ENCODE assay signal across 7 mouse cellular contexts in genomic region chr13:95777237-95777636, GRCm38 (mm10).
DNase-seq lines count a peak whose midpoint lies in the region; ATAC-seq and TF ChIP-seq lines count a peak whose summit lies in the region.

No protein-coding gene starts in this region.

- TF ChIP-seq CTCF in kidney, adult 2 months (conservative IDR thresholded peaks at IDR 0.05; ENCODE audit: insufficient read depth, insufficient read length, low read depth, low read length) = peak; percentile 86

- H3K4me3 ChIP-seq in kidney, adult 2 months (ENCODE audit: insufficient read depth, low read depth, low read length) = no peak overlapping the region

- peak; percentile 28 for DNase-seq in urinary bladder, adult 2 months (ENCODE audit: low spot score)
- DNase-seq in urinary bladder, postnatal 10 days (ENCODE audit: low spot score) = no peak
- DNase-seq in adrenal gland, postnatal 25 days = peak; percentile 71
- peak; percentile 87 for DNase-seq in kidney, adult 2 months
- DNase-seq in lung, adult 18-20 months = peak; percentile 58 to 67
- DNase-seq in right cerebral cortex, postnatal 25 days = peak; percentile 33

- WGBS in kidney, adult 2 months = 17% methylated on average over 2 of the region's 2 CpGs

- 0 out of 2 replicates have a peak, but pooled peaks have one; percentile 13 for ATAC-seq in erythroblast, adult 5-6 weeks (replicated peaks; ENCODE audit: low FRiP score, poor library complexity, severe bottlenecking)

- H3K4me1 ChIP-seq in kidney, adult 2 months (ENCODE audit: control insufficient read depth, insufficient read depth, low read length) = peaks cover 14% of the 10 kb centered on the region; the same call in 1 of the 2 replicates

- H3K27me3 ChIP-seq in kidney, adult 2 months (replicated peaks; ENCODE audit: control insufficient read depth, insufficient read depth, low read length) = no peaks in the 10 kb centered on the region

- TF ChIP-seq POLR2A in kidney, adult 2 months (IDR thresholded peaks at IDR 0.05; ENCODE audit: low read depth, low read length) = no peak

- H3K27ac ChIP-seq in kidney, adult 2 months (ENCODE audit: insufficient read depth, low read depth, low read length) = no peak overlapping the region; the same call in 1 of the 2 replicates

- no peaks in the 10 kb centered on the region for H3K36me3 ChIP-seq in kidney, adult 2 months (ENCODE audit: control insufficient read depth, insufficient read depth, low read length)
